Mouse (Mus musculus): ENCODE results near the gene Kit. TPM values are rescaled to one million over a fixed set of nuclear protein-coding genes. Genes with fewer than 3 reads are reported as not detected.

The Kit gene
- polyA plus RNA-seq, 1 experiment, result 9.8 TPM

GRCm38 (mm10) chr5:75658575-75658974 is 83.9 kb downstream of the Kit start:
- Histone ChIP-seq H3K27ac (ENCODE audit: insufficient read depth, low read depth, low read length) (no peak overlapping the region), H3K27me3 (ENCODE audit: control insufficient read depth, insufficient read depth, low read length) (no peaks in the 10 kb centered on the region), H3K36me3 (ENCODE audit: control insufficient read depth, insufficient read depth, low read length) (no peaks in the 10 kb centered on the region), H3K4me3 (ENCODE audit: low read depth, low read length) (no peak overlapping the region), H3K4me1 (ENCODE audit: control insufficient read depth, insufficient read depth, insufficient read length, low read length) (no peaks in the 10 kb centered on the region)
- 88% methylated on average over 6 of the region's 6 CpGs for WGBS
- TF ChIP-seq POLR2A (IDR thresholded peaks at IDR 0.05; ENCODE audit: low read depth, low read length) (no peak), CTCF (IDR thresholded peaks at IDR 0.05; ENCODE audit: extremely low read depth, insufficient read length, insufficient replicate concordance, low read depth, low read length) (no peak)

GRCm38 (mm10) chr5:75660342-75660741 is 85.6 kb downstream of the Kit start:
- Histone ChIP-seq H3K4me1 (ENCODE audit: control insufficient read depth, insufficient read depth, insufficient read length, low read length) (no peaks in the 10 kb centered on the region), H3K36me3 (ENCODE audit: control insufficient read depth, insufficient read depth, low read length) (no peaks in the 10 kb centered on the region), H3K27ac (ENCODE audit: insufficient read depth, low read depth, low read length) (no peak overlapping the region), H3K27me3 (ENCODE audit: control insufficient read depth, insufficient read depth, low read length) (no peaks in the 10 kb centered on the region), H3K4me3 (ENCODE audit: low read depth, low read length) (no peak overlapping the region)
- WGBS, result 98% methylated on average over 27 of the region's 27 CpGs
- TF ChIP-seq CTCF (IDR thresholded peaks at IDR 0.05; ENCODE audit: extremely low read depth, insufficient read length, insufficient replicate concordance, low read depth, low read length) (no peak), POLR2A (IDR thresholded peaks at IDR 0.05; ENCODE audit: low read depth, low read length) (no peak)

- H3K4me3 ChIP-seq (ENCODE audit: low read depth, low read length), result no peak overlapping the region
- H3K27ac ChIP-seq (ENCODE audit: insufficient read depth, low read depth, low read length), result no peak overlapping the region
- 83% methylated on average over 12 of the region's 12 CpGs for WGBS
- no peaks in the 10 kb centered on the region for H3K4me1 ChIP-seq (ENCODE audit: control insufficient read depth, insufficient read depth, insufficient read length, low read length)
- no peaks in the 10 kb centered on the region for H3K27me3 ChIP-seq (ENCODE audit: control insufficient read depth, insufficient read depth, low read length)
- TF ChIP-seq POLR2A (IDR thresholded peaks at IDR 0.05; ENCODE audit: low read depth, low read length), result no peak
- TF ChIP-seq CTCF (IDR thresholded peaks at IDR 0.05; ENCODE audit: extremely low read depth, insufficient read length, insufficient replicate concordance, low read depth, low read length), result no peak
- no peaks in the 10 kb centered on the region for H3K36me3 ChIP-seq (ENCODE audit: control insufficient read depth, insufficient read depth, low read length)
Measured at GRCm38 (mm10) chr5:75662466-75662865, 87.8 kb downstream of the Kit start.

- no peak overlapping the region for H3K27ac ChIP-seq (ENCODE audit: insufficient read depth, low read depth, low read length)
- no peak overlapping the region for H3K4me3 ChIP-seq (ENCODE audit: low read depth, low read length)
- no peaks in the 10 kb centered on the region for H3K27me3 ChIP-seq (ENCODE audit: control insufficient read depth, insufficient read depth, low read length)
- 84% methylated on average over 2 of the region's 2 CpGs for WGBS
- TF ChIP-seq POLR2A (IDR thresholded peaks at IDR 0.05; ENCODE audit: low read depth, low read length) (no peak), CTCF (IDR thresholded peaks at IDR 0.05; ENCODE audit: extremely low read depth, insufficient read length, insufficient replicate concordance, low read depth, low read length) (no peak)
- no peaks in the 10 kb centered on the region for H3K36me3 ChIP-seq (ENCODE audit: control insufficient read depth, insufficient read depth, low read length)
- H3K4me1 ChIP-seq (ENCODE audit: control insufficient read depth, insufficient read depth, insufficient read length, low read length), result no peaks in the 10 kb centered on the region
Measured at GRCm38 (mm10) chr5:75663768-75664167, 89.1 kb downstream of the Kit start.

GRCm38 (mm10) chr5:75667083-75667482 is 92.4 kb downstream of the Kit start:
- Histone ChIP-seq H3K36me3 (ENCODE audit: control insufficient read depth, insufficient read depth, low read length) (no peaks in the 10 kb centered on the region), H3K27ac (ENCODE audit: insufficient read depth, low read depth, low read length) (no peak overlapping the region), H3K27me3 (ENCODE audit: control insufficient read depth, insufficient read depth, low read length) (no peaks in the 10 kb centered on the region), H3K4me3 (ENCODE audit: low read depth, low read length) (no peak overlapping the region), H3K4me1 (ENCODE audit: control insufficient read depth, insufficient read depth, insufficient read length, low read length) (no peaks in the 10 kb centered on the region)
- WGBS, result 75% methylated on average over 3 of the region's 3 CpGs
- no peak for TF ChIP-seq POLR2A (IDR thresholded peaks at IDR 0.05; ENCODE audit: low read depth, low read length)
- no peak for TF ChIP-seq CTCF (IDR thresholded peaks at IDR 0.05; ENCODE audit: extremely low read depth, insufficient read length, insufficient replicate concordance, low read depth, low read length)

GRCm38 (mm10) chr5:75671136-75671788 is 96.5 kb downstream of the Kit start:
- TF ChIP-seq POLR2A (IDR thresholded peaks at IDR 0.05; ENCODE audit: low read depth, low read length) (no peak), CTCF (IDR thresholded peaks at IDR 0.05; ENCODE audit: extremely low read depth, insufficient read length, insufficient replicate concordance, low read depth, low read length) (no peak)
- no peaks in the 10 kb centered on the region for H3K36me3 ChIP-seq (ENCODE audit: control insufficient read depth, insufficient read depth, low read length)
- no peak overlapping the region for H3K4me3 ChIP-seq (ENCODE audit: low read depth, low read length)
- no peaks in the 10 kb centered on the region for H3K27me3 ChIP-seq (ENCODE audit: control insufficient read depth, insufficient read depth, low read length)
- H3K27ac ChIP-seq (ENCODE audit: insufficient read depth, low read depth, low read length), result no peak overlapping the region
- no peaks in the 10 kb centered on the region for H3K4me1 ChIP-seq (ENCODE audit: control insufficient read depth, insufficient read depth, insufficient read length, low read length)
- 79% methylated on average over 5 of the region's 5 CpGs for WGBS

- TF ChIP-seq CTCF (IDR thresholded peaks at IDR 0.05; ENCODE audit: extremely low read depth, insufficient read length, insufficient replicate concordance, low read depth, low read length) (no peak), POLR2A (IDR thresholded peaks at IDR 0.05; ENCODE audit: low read depth, low read length) (no peak)
- no peaks in the 10 kb centered on the region for H3K4me1 ChIP-seq (ENCODE audit: control insufficient read depth, insufficient read depth, insufficient read length, low read length)
- H3K4me3 ChIP-seq (ENCODE audit: low read depth, low read length), result no peak overlapping the region
- no peak overlapping the region for H3K27ac ChIP-seq (ENCODE audit: insufficient read depth, low read depth, low read length)
- H3K36me3 ChIP-seq (ENCODE audit: control insufficient read depth, insufficient read depth, low read length), result no peaks in the 10 kb centered on the region
- H3K27me3 ChIP-seq (ENCODE audit: control insufficient read depth, insufficient read depth, low read length), result no peaks in the 10 kb centered on the region
- 44% methylated on average over 3 of the region's 3 CpGs for WGBS
Measured at GRCm38 (mm10) chr5:75676024-75676423, 101.3 kb downstream of the Kit start.
